Mouse (Mus musculus): ENCODE results near the gene Cald1. TPM values are rescaled to one million over a fixed set of nuclear protein-coding genes. Genes with fewer than 3 reads are reported as not detected.

Cald1 gene
- polyA plus RNA-seq, 1 experiment, result 4.4 TPM

- H3K36me3 ChIP-seq (ENCODE audit: control insufficient read depth, insufficient read depth, low read length), result no peaks in the 10 kb centered on the region
- no peak overlapping the region for H3K4me3 ChIP-seq (ENCODE audit: control insufficient read depth, insufficient read depth, low read length)
- no peaks in the 10 kb centered on the region for H3K27me3 ChIP-seq (ENCODE audit: control insufficient read depth, insufficient read depth, low read length)
- WGBS, result 86% methylated on average over 3 of the region's 3 CpGs
- TF ChIP-seq POLR2A (IDR thresholded peaks at IDR 0.05; ENCODE audit: control insufficient read depth, extremely low read depth, insufficient read depth, low read length, poor library complexity) (no peak), CTCF (IDR thresholded peaks at IDR 0.05; ENCODE audit: borderline replicate concordance, control insufficient read depth, extremely low read depth, insufficient read depth, low read length, poor library complexity) (no peak)
- no peaks in the 10 kb centered on the region for H3K4me1 ChIP-seq (replicated peaks; ENCODE audit: control insufficient read depth, insufficient read depth, low read length)
- DNase-seq, result no peak
- H3K27ac ChIP-seq (ENCODE audit: control insufficient read depth, insufficient read depth, low read length), result no peak overlapping the region
These were observed 118.8 kb downstream of the Cald1 start for GRCm38 (mm10) chr6:34716888-34717635.

- Histone ChIP-seq H3K4me3 (ENCODE audit: control insufficient read depth, insufficient read depth, low read length) (no peak overlapping the region), H3K27ac (ENCODE audit: control insufficient read depth, insufficient read depth, low read length) (no peak overlapping the region), H3K27me3 (ENCODE audit: control insufficient read depth, insufficient read depth, low read length) (no peaks in the 10 kb centered on the region), H3K4me1 (replicated peaks; ENCODE audit: control insufficient read depth, insufficient read depth, low read length) (no peaks in the 10 kb centered on the region), H3K36me3 (ENCODE audit: control insufficient read depth, insufficient read depth, low read length) (no peaks in the 10 kb centered on the region)
- 90% methylated on average over 4 of the region's 4 CpGs for WGBS
- TF ChIP-seq CTCF (IDR thresholded peaks at IDR 0.05; ENCODE audit: borderline replicate concordance, control insufficient read depth, extremely low read depth, insufficient read depth, low read length, poor library complexity) (no peak), POLR2A (IDR thresholded peaks at IDR 0.05; ENCODE audit: control insufficient read depth, extremely low read depth, insufficient read depth, low read length, poor library complexity) (no peak)
- no peak for DNase-seq
These were observed 119.4 kb downstream of the Cald1 start for GRCm38 (mm10) chr6:34717651-34718050.

- no peaks in the 10 kb centered on the region for H3K36me3 ChIP-seq (ENCODE audit: control insufficient read depth, insufficient read depth, low read length)
- no peak for DNase-seq
- H3K27me3 ChIP-seq (ENCODE audit: control insufficient read depth, insufficient read depth, low read length), result no peaks in the 10 kb centered on the region
- WGBS, result 94% methylated on average over 6 of the region's 6 CpGs
- H3K4me3 ChIP-seq (ENCODE audit: control insufficient read depth, insufficient read depth, low read length), result no peak overlapping the region
- TF ChIP-seq CTCF (IDR thresholded peaks at IDR 0.05; ENCODE audit: borderline replicate concordance, control insufficient read depth, extremely low read depth, insufficient read depth, low read length, poor library complexity) (no peak), POLR2A (IDR thresholded peaks at IDR 0.05; ENCODE audit: control insufficient read depth, extremely low read depth, insufficient read depth, low read length, poor library complexity) (no peak)
- H3K4me1 ChIP-seq (replicated peaks; ENCODE audit: control insufficient read depth, insufficient read depth, low read length), result no peaks in the 10 kb centered on the region
- no peak overlapping the region for H3K27ac ChIP-seq (ENCODE audit: control insufficient read depth, insufficient read depth, low read length)
These were observed 120.9 kb downstream of the Cald1 start for GRCm38 (mm10) chr6:34719141-34719680.

- no peak for TF ChIP-seq POLR2A (IDR thresholded peaks at IDR 0.05; ENCODE audit: control insufficient read depth, extremely low read depth, insufficient read depth, low read length, poor library complexity)
- TF ChIP-seq CTCF (IDR thresholded peaks at IDR 0.05; ENCODE audit: borderline replicate concordance, control insufficient read depth, extremely low read depth, insufficient read depth, low read length, poor library complexity), result no peak
- H3K27me3 ChIP-seq (ENCODE audit: control insufficient read depth, insufficient read depth, low read length), result no peaks in the 10 kb centered on the region
- DNase-seq, result no peak
- WGBS, result 89% methylated on average over 4 of the region's 4 CpGs
- H3K4me1 ChIP-seq (replicated peaks; ENCODE audit: control insufficient read depth, insufficient read depth, low read length), result no peaks in the 10 kb centered on the region
- no peaks in the 10 kb centered on the region for H3K36me3 ChIP-seq (ENCODE audit: control insufficient read depth, insufficient read depth, low read length)
- H3K4me3 ChIP-seq (ENCODE audit: control insufficient read depth, insufficient read depth, low read length), result no peak overlapping the region
- H3K27ac ChIP-seq (ENCODE audit: control insufficient read depth, insufficient read depth, low read length), result no peak overlapping the region
These were observed 122.1 kb downstream of the Cald1 start for GRCm38 (mm10) chr6:34720447-34720846.

GRCm38 (mm10) chr6:34721740-34722139 is 123.4 kb downstream of the Cald1 start:
- H3K27me3 ChIP-seq (ENCODE audit: control insufficient read depth, insufficient read depth, low read length), result no peaks in the 10 kb centered on the region
- H3K4me3 ChIP-seq (ENCODE audit: control insufficient read depth, insufficient read depth, low read length), result no peak overlapping the region
- H3K36me3 ChIP-seq (ENCODE audit: control insufficient read depth, insufficient read depth, low read length), result no peaks in the 10 kb centered on the region
- TF ChIP-seq CTCF (IDR thresholded peaks at IDR 0.05; ENCODE audit: borderline replicate concordance, control insufficient read depth, extremely low read depth, insufficient read depth, low read length, poor library complexity), result no peak
- no peak for TF ChIP-seq POLR2A (IDR thresholded peaks at IDR 0.05; ENCODE audit: control insufficient read depth, extremely low read depth, insufficient read depth, low read length, poor library complexity)
- H3K4me1 ChIP-seq (replicated peaks; ENCODE audit: control insufficient read depth, insufficient read depth, low read length), result no peaks in the 10 kb centered on the region
- DNase-seq, result no peak
- 67% methylated on average over 6 of the region's 6 CpGs for WGBS
- no peak overlapping the region for H3K27ac ChIP-seq (ENCODE audit: control insufficient read depth, insufficient read depth, low read length)

- no peaks in the 10 kb centered on the region for H3K4me1 ChIP-seq (replicated peaks; ENCODE audit: control insufficient read depth, insufficient read depth, low read length)
These were observed 124.4 kb downstream of the Cald1 start for GRCm38 (mm10) chr6:34722660-34723059.

More at GRCm38 (mm10) chr6:34722660-34723059, 124.4 kb downstream of the Cald1 start:
- no peak overlapping the region for H3K27ac ChIP-seq (ENCODE audit: control insufficient read depth, insufficient read depth, low read length)
- TF ChIP-seq POLR2A (IDR thresholded peaks at IDR 0.05; ENCODE audit: control insufficient read depth, extremely low read depth, insufficient read depth, low read length, poor library complexity) (no peak), CTCF (IDR thresholded peaks at IDR 0.05; ENCODE audit: borderline replicate concordance, control insufficient read depth, extremely low read depth, insufficient read depth, low read length, poor library complexity) (no peak)
- no peaks in the 10 kb centered on the region for H3K27me3 ChIP-seq (ENCODE audit: control insufficient read depth, insufficient read depth, low read length)
- 93% methylated on average over 7 of the region's 7 CpGs for WGBS
- H3K4me3 ChIP-seq (ENCODE audit: control insufficient read depth, insufficient read depth, low read length), result no peak overlapping the region
- H3K36me3 ChIP-seq (ENCODE audit: control insufficient read depth, insufficient read depth, low read length), result no peaks in the 10 kb centered on the region
- DNase-seq, result no peak
